Comparison of ENCODE assay signal across 13 mouse cellular contexts in the genomic region with DNA sequence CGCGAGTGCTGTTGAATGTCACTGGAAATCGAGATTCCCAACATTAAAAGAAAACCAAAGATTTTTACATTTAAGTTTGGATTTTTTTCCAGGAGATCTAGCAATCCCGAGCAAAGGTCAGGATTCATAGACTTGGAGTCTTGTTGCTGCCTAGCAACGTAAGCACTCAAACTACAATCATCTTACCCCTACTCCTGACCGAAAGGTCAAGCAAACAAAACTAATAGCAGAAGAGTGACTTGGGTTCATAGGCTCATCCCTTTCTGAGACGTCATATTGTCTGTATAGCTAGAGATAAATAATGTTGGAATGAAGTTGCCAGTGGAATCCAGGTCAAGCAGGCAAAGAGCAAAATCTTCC.
DNase-seq lines count a peak whose midpoint lies in the region; ATAC-seq and TF ChIP-seq lines count a peak whose summit lies in the region.
"Had no signal": no experiment of that assay in that cellular context is flagged by ENCODE, and none has a peak within 500 bp of the region (broad histone marks: within the 10 kb centered on the region; RNA-seq: fewer than 3 reads in every experiment).

No protein-coding gene starts in this region.

- TF ChIP-seq CTCF in liver, postnatal 0 days (IDR thresholded peaks at IDR 0.05; ENCODE audit: low read depth): no peak
- TF ChIP-seq CTCF in intestine, postnatal 0 days (IDR thresholded peaks at IDR 0.05; ENCODE audit: low read depth): no peak

- H3K4me3 ChIP-seq in liver, postnatal 0 days (ENCODE audit: low read depth, low read length): no peak overlapping the region
- H3K4me3 ChIP-seq in liver, embryonic 11.5 days (ENCODE audit: low read depth, low read length): no peak overlapping the region
- H3K4me3 ChIP-seq in intestine, embryonic 14.5 days (ENCODE audit: low read depth, low read length): no peak overlapping the region
- H3K4me3 ChIP-seq in intestine, postnatal 0 days (ENCODE audit: low read depth, low read length): 0 out of 2 replicates have a peak overlapping the region, but pooled peaks have one; percentile 1
- H3K4me3 ChIP-seq: embryonic facial prominence, embryonic 12.5 days; forebrain, embryonic 15.5 days; heart, embryonic 13.5 days; hindbrain, embryonic 15.5 days had no signal

- no peak overlapping the region for H3K9ac ChIP-seq in liver, postnatal 0 days (replicated peaks)
- no peak overlapping the region for H3K9ac ChIP-seq in liver, embryonic 11.5 days (ENCODE audit: low read depth, low read length)
- H3K9ac ChIP-seq in intestine, embryonic 14.5 days (ENCODE audit: low read length): no peak overlapping the region
- H3K9ac ChIP-seq in intestine, postnatal 0 days (ENCODE audit: low read depth, low read length): no peak overlapping the region
- H3K9ac ChIP-seq: embryonic facial prominence, embryonic 12.5 days; forebrain, embryonic 15.5 days; heart, embryonic 13.5 days; hindbrain, embryonic 15.5 days had no signal

- ATAC-seq in liver, postnatal 0 days: peak; percentile 49; the same call in 1 of the 2 replicates
- no peak for ATAC-seq in liver, embryonic 11.5 days (replicated peaks; ENCODE audit: low FRiP score)
- ATAC-seq in intestine, embryonic 14.5 days (replicated peaks; ENCODE audit: low FRiP score, low TSS enrichment, low read depth): no peak
- peak; percentile 68 for ATAC-seq in intestine, postnatal 0 days
- ATAC-seq: forebrain, embryonic 15.5 days had no signal

- peaks cover 8% of the 10 kb centered on the region for H3K4me1 ChIP-seq in liver, postnatal 0 days (ENCODE audit: insufficient read depth)
- no peaks in the 10 kb centered on the region for H3K4me1 ChIP-seq in liver, embryonic 11.5 days (replicated peaks; ENCODE audit: control insufficient read depth, insufficient read depth, low read length)
- peaks cover 7% of the 10 kb centered on the region; the same call in 1 of the 2 replicates for H3K4me1 ChIP-seq in intestine, embryonic 14.5 days (replicated peaks; ENCODE audit: control insufficient read depth, insufficient read depth, low read length)
- peaks cover 3% of the 10 kb centered on the region; the same call in 1 of the 2 replicates for H3K4me1 ChIP-seq in intestine, postnatal 0 days (replicated peaks; ENCODE audit: control insufficient read depth, insufficient read depth, low read length)
- H3K4me1 ChIP-seq: embryonic facial prominence, embryonic 12.5 days; hindbrain, embryonic 15.5 days had no signal

- no peaks in the 10 kb centered on the region for H3K9me3 ChIP-seq in liver, postnatal 0 days (ENCODE audit: low read length)
- no peaks in the 10 kb centered on the region for H3K9me3 ChIP-seq in liver, embryonic 11.5 days (ENCODE audit: control insufficient read depth, low read length)
- H3K9me3 ChIP-seq in intestine, embryonic 14.5 days (ENCODE audit: control insufficient read depth, low read length): no peaks in the 10 kb centered on the region
- no peaks in the 10 kb centered on the region for H3K9me3 ChIP-seq in intestine, postnatal 0 days (ENCODE audit: control insufficient read depth)
- H3K9me3 ChIP-seq: embryonic facial prominence, embryonic 12.5 days; forebrain, embryonic 15.5 days; heart, embryonic 13.5 days; hindbrain, embryonic 15.5 days had no signal

- no peak for DNase-seq in liver, postnatal 0 days
- DNase-seq in liver, embryonic 11.5 days (ENCODE audit: low spot score): no peak
- no peak for DNase-seq in intestine, embryonic 14.5 days (ENCODE audit: low spot score)
- no peak for DNase-seq in left cerebral cortex, adult 9 months (ENCODE audit: low spot score in 2 of 2)
- DNase-seq in retina, postnatal 1 day: no peak
- DNase-seq: adrenal gland, adult 8-10 months; adrenal gland, postnatal 36 days; heart, postnatal 36 days had no signal

- H3K36me3 ChIP-seq in liver, postnatal 0 days (replicated peaks; ENCODE audit: insufficient read depth, low read length): no peaks in the 10 kb centered on the region
- H3K36me3 ChIP-seq in liver, embryonic 11.5 days (ENCODE audit: control insufficient read depth, insufficient read depth, low read length): no peaks in the 10 kb centered on the region
- no peaks in the 10 kb centered on the region for H3K36me3 ChIP-seq in intestine, embryonic 14.5 days (ENCODE audit: control insufficient read depth, insufficient read depth, low read length)
- no peaks in the 10 kb centered on the region for H3K36me3 ChIP-seq in intestine, postnatal 0 days (ENCODE audit: control insufficient read depth, insufficient read depth)
- H3K36me3 ChIP-seq: embryonic facial prominence, embryonic 12.5 days; forebrain, embryonic 15.5 days; heart, embryonic 13.5 days; hindbrain, embryonic 15.5 days had no signal

- no peaks in the 10 kb centered on the region for H3K27me3 ChIP-seq in liver, postnatal 0 days (ENCODE audit: insufficient read depth, low read length)
- no peaks in the 10 kb centered on the region for H3K27me3 ChIP-seq in liver, embryonic 11.5 days (replicated peaks; ENCODE audit: control insufficient read depth, insufficient read depth, low read length)
- H3K27me3 ChIP-seq in intestine, embryonic 14.5 days (replicated peaks; ENCODE audit: control insufficient read depth, insufficient read depth, low read length): no peaks in the 10 kb centered on the region
- no peaks in the 10 kb centered on the region for H3K27me3 ChIP-seq in intestine, postnatal 0 days (replicated peaks; ENCODE audit: control insufficient read depth, insufficient read depth, low read length)
- H3K27me3 ChIP-seq: embryonic facial prominence, embryonic 12.5 days; forebrain, embryonic 15.5 days; heart, embryonic 13.5 days; hindbrain, embryonic 15.5 days had no signal

- no peak overlapping the region for H3K27ac ChIP-seq in liver, postnatal 0 days (ENCODE audit: low read depth)
- no peak overlapping the region for H3K27ac ChIP-seq in liver, embryonic 11.5 days (ENCODE audit: low read depth, low read length)
- no peak overlapping the region for H3K27ac ChIP-seq in intestine, embryonic 14.5 days (ENCODE audit: low read depth)
- H3K27ac ChIP-seq in intestine, postnatal 0 days (ENCODE audit: low read depth, low read length): no peak overlapping the region
- H3K27ac ChIP-seq: embryonic facial prominence, embryonic 12.5 days; forebrain, embryonic 15.5 days; hindbrain, embryonic 15.5 days had no signal

- 72% methylated on average over 7 of the region's 7 CpGs for WGBS in liver, postnatal 0 days (ENCODE audit: insufficient replicate concordance)
- 81% methylated on average over 7 of the region's 7 CpGs for WGBS in liver, embryonic 11.5 days
- 59% methylated on average over 7 of the region's 7 CpGs for WGBS in intestine, embryonic 14.5 days
- 40% methylated on average over 7 of the region's 7 CpGs for WGBS in intestine, postnatal 0 days

- no peak for TF ChIP-seq EP300 in liver, postnatal 0 days (IDR thresholded peaks at IDR 0.05; ENCODE audit: low read depth)

- H3K4me2 ChIP-seq in liver, postnatal 0 days (ENCODE audit: low read depth, low read length): no peak overlapping the region
- H3K4me2 ChIP-seq in liver, embryonic 11.5 days: no peak overlapping the region
- H3K4me2 ChIP-seq in intestine, embryonic 14.5 days (ENCODE audit: low read length): 0 out of 2 replicates have a peak overlapping the region, but pooled peaks have one; percentile 9
- peak overlapping the region; percentile 54 for H3K4me2 ChIP-seq in intestine, postnatal 0 days (replicated peaks; ENCODE audit: low read depth)
- H3K4me2 ChIP-seq: embryonic facial prominence, embryonic 12.5 days; forebrain, embryonic 15.5 days; heart, embryonic 13.5 days; hindbrain, embryonic 15.5 days had no signal

Comparison
In these comparisons a context has a peak if more than half of its experiments do, and no peak if none do; other contexts are left out.
1. ATAC-seq: peak in liver, postnatal 0 days (single experiment) and intestine, postnatal 0 days (single experiment); none in liver, embryonic 11.5 days (single experiment) and intestine, embryonic 14.5 days (single experiment).
2. H3K4me2 ChIP-seq: peak in intestine, embryonic 14.5 days (single experiment) and intestine, postnatal 0 days (single experiment); none in liver, postnatal 0 days (single experiment) and liver, embryonic 11.5 days (single experiment).